Mouse (Mus musculus) liver, postnatal 0 days (tissue): ENCODE results near the gene Tmtc1. TPM values are rescaled to one million over a fixed set of nuclear protein-coding genes. Genes with fewer than 3 reads are reported as not detected.
A peak's percentile ranks its signal among the peaks of the same experiment; 100 is the strongest.

Experiments used
- ATAC-seq: fragments of 200-750 bp; cut with Nextera tagmentation; 2 replicates; pipeline ENCODE4 v1.8.0; 2017; ENCODE audit warnings: mild to moderate bottlenecking, moderate library complexity
- DNase-seq: peaks from one replicate; pipeline ENCODE4 v3.0.0-alpha.2; 2016
- H3K27ac ChIP-seq: fragments of 300-500 bp; sonication (generic); 2 replicates; pipeline ENCODE4 v1.5.1; 2014; ENCODE audit warnings: antibody characterized with exemption, moderate library complexity, mild to moderate bottlenecking, low read depth
- H3K27me3 ChIP-seq: fragments of 300-500 bp; sonication (generic); 2 replicates; pipeline ENCODE4 v1.6.1; 2014; ENCODE audit warnings: low read length, control low read depth, mixed read lengths; ENCODE audit not compliant: insufficient read depth
- H3K36me3 ChIP-seq: fragments of 300-500 bp; sonication (generic); replicated peaks from 2 replicates; pipeline ENCODE4 v1.6.1; 2014; ENCODE audit warnings: mild to moderate bottlenecking, control low read depth, low read length, moderate library complexity, mixed read lengths; ENCODE audit not compliant: insufficient read depth
- H3K4me1 ChIP-seq: fragments of 300-500 bp; sonication (generic); 2 replicates; pipeline ENCODE4 v1.6.1; 2014; ENCODE audit warnings: antibody characterized with exemption, mild to moderate bottlenecking, control low read depth; ENCODE audit not compliant: insufficient read depth
- H3K4me2 ChIP-seq: fragments of 300-500 bp; sonication (generic); 2 replicates; pipeline ENCODE4 v1.6.1; 2014; ENCODE audit warnings: low read depth, mild to moderate bottlenecking, low read length, moderate library complexity, mixed read lengths
- H3K4me3 ChIP-seq: fragments of 300-500 bp; sonication (generic); 2 replicates; pipeline ENCODE4 v1.5.1; 2014; ENCODE audit warnings: low read depth, low read length
- H3K9ac ChIP-seq: fragments of 300-500 bp; sonication (generic); replicated peaks from 2 replicates; pipeline ENCODE4 v1.6.1; 2014; ENCODE audit warnings: mild to moderate bottlenecking, moderate library complexity
- H3K9me3 ChIP-seq: fragments of 300-500 bp; sonication (generic); 2 replicates; pipeline ENCODE4 v1.6.1; 2016; ENCODE audit warnings: mild to moderate bottlenecking, control low read depth, low read length, mixed read lengths
- CTCF ChIP-seq: sonication (generic); IDR thresholded peaks from 2 replicates; pipeline ENCODE4 v1.5.1; 2016; ENCODE audit warnings: antibody characterized with exemption, low read depth
- EP300 ChIP-seq: IDR thresholded peaks from 2 replicates; pipeline ENCODE4 v1.6.1; 2016; ENCODE audit warnings: antibody characterized with exemption, low read depth, mild to moderate bottlenecking
- WGBS: fragments of 180-500 bp; shearing (Covaris S2); extraction: QIAGEN DNeasy Blood & Tissue Kit; methylation state at CpG from one replicate; pipeline ENCODE4 v1.1.7; 2014; ENCODE audit not compliant: insufficient replicate concordance; 5-methylcytosine and 5-hydroxymethylcytosine counted together
- polyA plus RNA-seq: library from polyadenylated mRNA; unstranded; fragments of >200 nt; fragmentation: Nextera tagmentation; extraction: Ambion mirVana; gene quantifications from 2 replicates; pipeline ENCODE4 v1.2.1, GENCODE M21; 2015

Gene Tmtc1
- polyA plus RNA-seq, 1 experiment from 2014 or later = 0.12 TPM

DNA sequence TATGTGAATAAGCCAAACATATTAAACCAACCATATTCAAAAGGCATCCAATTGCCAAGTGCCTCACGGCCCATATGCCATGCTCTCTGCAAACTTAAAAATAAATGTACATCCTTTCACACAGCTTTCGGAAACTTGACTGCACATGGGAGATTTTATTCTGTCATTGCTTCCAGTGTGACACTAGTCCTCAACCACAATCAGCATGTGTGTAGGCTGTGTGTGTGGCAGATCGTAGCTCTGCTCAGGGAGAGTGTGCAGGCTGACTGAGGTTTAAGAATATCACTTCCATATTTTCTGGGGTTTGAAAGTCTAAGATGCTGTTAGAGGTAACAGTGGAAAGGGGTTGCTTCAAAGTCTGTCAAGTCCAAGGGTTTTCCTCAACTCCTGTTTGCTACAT is 188.1 kb downstream of the Tmtc1 start:
- H3K4me2 ChIP-seq = no peak overlapping the region
- no peak overlapping the region for H3K4me3 ChIP-seq
- WGBS = 67% methylated on average over 3 of the region's 3 CpGs
- H3K9me3 ChIP-seq = no peaks in the 10 kb centered on the region
- no peak for TF ChIP-seq CTCF
- no peak for TF ChIP-seq EP300
- no peaks in the 10 kb centered on the region for H3K36me3 ChIP-seq
- no peaks in the 10 kb centered on the region for H3K27me3 ChIP-seq
- ATAC-seq = no peak
- H3K9ac ChIP-seq = no peak overlapping the region
- no peak overlapping the region for H3K27ac ChIP-seq
- peaks cover 6% of the 10 kb centered on the region for H3K4me1 ChIP-seq
- no peak for DNase-seq

DNA sequence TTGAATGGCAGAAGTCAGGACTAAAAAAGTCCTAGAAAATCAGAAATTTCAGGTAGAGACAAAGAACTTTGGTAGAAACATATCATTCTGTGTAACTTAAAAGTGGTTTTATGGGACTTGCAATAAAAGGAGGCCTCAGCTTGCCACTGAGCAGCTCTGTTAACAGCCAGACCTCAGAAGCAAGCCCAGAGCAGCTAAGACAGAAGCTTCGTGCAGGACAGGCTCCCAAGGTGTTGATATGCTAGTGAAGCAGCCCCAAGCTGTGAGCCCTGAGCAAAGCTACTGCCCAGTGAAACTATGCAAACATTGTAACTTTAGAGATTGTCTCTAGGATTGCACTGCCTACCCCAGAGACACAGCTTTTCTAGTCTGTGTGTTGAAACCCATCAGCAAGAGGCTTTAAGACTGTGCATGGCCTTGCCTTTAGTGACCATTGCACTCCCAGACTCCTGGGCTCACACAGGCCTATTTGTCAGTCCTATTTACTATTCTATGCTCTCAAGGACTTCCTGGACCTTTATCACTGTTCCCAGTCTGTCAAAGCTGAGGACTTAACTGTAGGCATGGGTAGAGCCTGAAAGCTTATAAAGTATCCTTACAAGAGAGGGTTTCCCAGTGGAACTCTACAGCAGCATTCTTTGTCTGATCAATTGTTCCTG is 188.7 kb downstream of the Tmtc1 start:
- H3K9me3 ChIP-seq = no peaks in the 10 kb centered on the region
- H3K4me1 ChIP-seq = peaks cover 6% of the 10 kb centered on the region
- TF ChIP-seq CTCF (no peak), EP300 (no peak)
- H3K36me3 ChIP-seq = no peaks in the 10 kb centered on the region
- H3K4me3 ChIP-seq = no peak overlapping the region
- DNase-seq = no peak
- no peak for ATAC-seq
- no peak overlapping the region for H3K27ac ChIP-seq
- no peak overlapping the region for H3K9ac ChIP-seq
- WGBS = 57% methylated on average over 1 of the region's 1 CpGs
- no peak overlapping the region for H3K4me2 ChIP-seq
- no peaks in the 10 kb centered on the region for H3K27me3 ChIP-seq

DNA sequence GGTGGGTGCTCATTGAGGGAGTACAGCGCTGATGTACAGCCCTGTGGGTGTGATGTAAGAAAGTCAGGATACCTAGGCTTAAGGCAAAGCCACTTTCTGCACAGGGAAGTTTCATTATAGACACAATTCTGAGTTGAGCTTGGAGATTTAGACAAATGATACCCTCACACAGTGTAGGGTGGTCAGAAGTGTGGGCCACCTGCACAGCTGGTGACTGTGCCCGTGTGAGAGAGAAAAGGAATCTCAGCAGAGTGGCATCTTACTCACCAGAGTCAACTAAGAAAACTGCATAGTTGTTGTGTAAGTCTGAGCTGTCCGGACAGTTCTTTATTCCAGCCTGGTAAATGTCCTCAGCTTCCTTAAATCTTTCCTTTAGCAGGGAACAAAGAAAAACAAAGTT is 195.0 kb downstream of the Tmtc1 start:
- 55% methylated on average over 3 of the region's 3 CpGs for WGBS
- H3K9ac ChIP-seq = no peak overlapping the region
- no peak overlapping the region for H3K27ac ChIP-seq

DNA sequence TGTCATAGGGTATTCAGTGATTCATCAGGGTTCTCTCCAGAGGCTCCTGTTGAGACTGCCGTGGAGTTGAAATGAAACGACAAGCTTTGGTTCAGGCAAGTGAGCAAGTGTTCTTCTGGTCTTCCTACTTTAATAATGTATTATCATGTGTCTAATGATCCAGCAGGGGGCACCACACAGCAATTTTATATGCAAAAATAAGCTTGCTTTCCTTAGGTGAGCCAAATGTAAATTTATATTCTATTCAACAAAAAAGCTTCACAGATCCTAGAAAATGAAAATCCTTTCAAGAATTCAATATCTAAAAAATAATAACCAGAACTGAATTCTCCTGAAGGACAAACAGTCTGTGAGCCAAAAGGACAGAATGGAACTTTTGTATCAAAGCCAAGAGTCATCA is 195.6 kb downstream of the Tmtc1 start:
- Histone ChIP-seq H3K9me3 (no peaks in the 10 kb centered on the region), H3K4me2 (no peak overlapping the region), H3K27ac (no peak overlapping the region), H3K4me1 (no peaks in the 10 kb centered on the region; the same call in 1 of the 2 replicates), H3K9ac (no peak overlapping the region), H3K36me3 (no peaks in the 10 kb centered on the region), H3K4me3 (no peak overlapping the region), H3K27me3 (no peaks in the 10 kb centered on the region)
- 33% methylated on average over 2 of the region's 2 CpGs for WGBS
- TF ChIP-seq CTCF = peak; percentile 62
- no peak for TF ChIP-seq EP300
- DNase-seq = peak; percentile 36
- ATAC-seq = no peak

More for the DNA sequence above, 195.0 kb downstream of the Tmtc1 start:
- no peak for ATAC-seq
- Histone ChIP-seq H3K4me3 (no peak overlapping the region), H3K4me1 (peaks cover 2% of the 10 kb centered on the region), H3K4me2 (no peak overlapping the region), H3K36me3 (no peaks in the 10 kb centered on the region), H3K9me3 (no peaks in the 10 kb centered on the region), H3K27me3 (no peaks in the 10 kb centered on the region)
- no peak for DNase-seq
- TF ChIP-seq CTCF (no peak), EP300 (no peak)

DNA sequence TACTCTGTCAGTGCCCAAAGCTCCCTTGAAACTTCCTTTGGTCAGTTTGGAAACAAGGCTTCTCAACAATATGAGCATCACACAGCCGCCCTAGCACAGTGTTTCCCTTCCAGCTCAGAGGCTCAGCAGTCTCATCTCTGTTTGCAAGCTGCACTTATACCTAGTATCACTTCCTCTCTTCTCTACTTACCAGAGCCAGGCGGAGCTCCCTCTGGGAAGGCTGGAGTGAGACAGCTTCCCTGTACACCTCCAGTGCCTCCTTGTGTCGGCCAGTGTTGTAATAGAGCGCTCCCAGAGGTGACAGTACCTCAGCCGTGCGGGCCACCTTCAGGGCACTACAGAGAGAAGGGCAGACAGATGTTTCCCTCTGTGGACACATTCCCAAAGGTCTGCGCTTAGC is 197.6 kb downstream of the Tmtc1 start:
- TF ChIP-seq CTCF = no peak
- TF ChIP-seq EP300 = no peak
- ATAC-seq (no peak), DNase-seq (no peak)
- no peak overlapping the region for H3K9ac ChIP-seq
- H3K27me3 ChIP-seq = no peaks in the 10 kb centered on the region
- H3K4me1 ChIP-seq = no peaks in the 10 kb centered on the region
- no peak overlapping the region for H3K4me2 ChIP-seq
- no peaks in the 10 kb centered on the region for H3K9me3 ChIP-seq
- 71% methylated on average over 7 of the region's 7 CpGs for WGBS
- H3K36me3 ChIP-seq = no peaks in the 10 kb centered on the region
- H3K27ac ChIP-seq = no peak overlapping the region
- H3K4me3 ChIP-seq = no peak overlapping the region

DNA sequence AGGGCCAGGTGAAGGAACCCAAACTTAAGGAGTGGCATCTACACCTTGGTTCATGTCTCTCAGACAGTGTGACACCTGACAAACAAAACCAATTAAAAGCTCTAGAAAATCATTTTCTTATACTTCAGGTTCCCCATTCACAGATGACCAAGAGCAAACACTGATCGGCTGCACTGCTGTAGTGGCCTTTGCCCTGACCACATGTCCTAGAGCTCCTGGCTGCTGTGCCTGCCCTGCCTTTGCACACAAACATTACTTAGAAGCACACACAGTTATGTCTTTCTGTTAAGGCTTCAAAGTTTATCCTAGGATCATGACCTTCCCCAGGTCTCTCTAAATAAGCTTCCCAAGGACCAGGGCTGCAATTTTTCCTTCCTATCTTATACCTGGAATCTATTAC is 199.4 kb downstream of the Tmtc1 start:
- no peak for DNase-seq
- H3K27me3 ChIP-seq = no peaks in the 10 kb centered on the region
- H3K4me2 ChIP-seq = no peak overlapping the region
- WGBS = 69% methylated on average over 1 of the region's 1 CpGs
- no peak for TF ChIP-seq CTCF
- no peak overlapping the region for H3K4me3 ChIP-seq
- H3K9ac ChIP-seq = no peak overlapping the region
- H3K4me1 ChIP-seq = no peaks in the 10 kb centered on the region
- no peak overlapping the region for H3K27ac ChIP-seq
- ATAC-seq = peak; percentile 56; the same call in 1 of the 2 replicates
- H3K9me3 ChIP-seq = no peaks in the 10 kb centered on the region
- H3K36me3 ChIP-seq = no peaks in the 10 kb centered on the region
